Mouse (Mus musculus): Measurements from ENCODE around the gene Rsc1a1. TPM values are rescaled to one million over a fixed set of nuclear protein-coding genes. Genes with fewer than 3 reads are reported as not detected.

Rsc1a1 gene
- polyA plus RNA-seq, 1 experiment from 2014 or later, result not detected

DNA sequence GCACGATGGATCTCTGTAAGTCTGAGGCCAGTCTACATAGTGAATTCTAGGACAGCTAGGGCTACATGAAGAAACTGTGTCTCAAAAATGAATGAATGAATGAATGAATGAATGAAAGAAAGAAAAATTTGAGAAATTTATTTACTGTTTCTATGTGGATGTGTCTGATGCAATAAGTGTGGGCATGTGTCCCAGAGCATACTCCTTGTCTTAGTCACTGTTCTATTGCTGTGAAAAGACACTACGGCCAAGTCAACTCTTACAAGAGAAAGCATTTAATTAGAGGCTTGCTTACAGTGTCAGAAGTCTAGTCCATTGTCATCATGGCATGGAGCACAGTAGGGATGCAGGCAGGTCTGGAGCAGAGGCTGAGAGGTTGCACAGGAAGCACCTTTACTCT is 23.6 kb upstream of the Rsc1a1 start:
- Histone ChIP-seq H3K4me3 (ENCODE audit: low read depth, low read length) (no peak overlapping the region), H3K4me1 (replicated peaks; ENCODE audit: control insufficient read depth, insufficient read depth, low read length) (no peaks in the 10 kb centered on the region), H3K9ac (ENCODE audit: low read depth, low read length) (no peak overlapping the region), H3K9me3 (ENCODE audit: control insufficient read depth) (no peaks in the 10 kb centered on the region), H3K4me2 (replicated peaks; ENCODE audit: low read depth) (no peak overlapping the region), H3K27me3 (replicated peaks; ENCODE audit: control insufficient read depth, insufficient read depth, low read length) (no peaks in the 10 kb centered on the region), H3K36me3 (ENCODE audit: control insufficient read depth, insufficient read depth) (peaks cover 83% of the 10 kb centered on the region), H3K27ac (ENCODE audit: low read depth, low read length) (no peak overlapping the region)
- no peak for TF ChIP-seq CTCF (IDR thresholded peaks at IDR 0.05; ENCODE audit: low read depth)
- WGBS, result 95% methylated on average over 2 of the region's 2 CpGs
- no peak for ATAC-seq

DNA sequence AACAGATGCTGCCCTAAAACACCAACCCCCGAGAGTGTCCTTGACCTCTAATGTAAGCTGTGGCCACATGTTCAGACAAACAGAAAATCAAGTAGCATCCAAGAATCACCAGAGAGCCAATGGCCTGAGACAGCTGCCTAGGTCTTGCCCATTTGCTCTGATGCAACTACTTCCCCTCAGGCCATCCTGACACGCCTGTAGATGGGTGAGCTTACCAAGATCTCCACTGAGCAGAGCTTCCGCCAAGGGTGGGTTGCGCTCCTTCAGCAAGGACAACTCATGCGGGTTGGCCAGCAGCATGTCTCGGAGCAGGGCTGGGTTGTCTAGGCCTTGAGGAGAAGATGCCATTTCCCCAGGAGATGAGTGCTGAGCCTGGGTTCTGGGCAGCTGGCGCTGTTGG is 22.6 kb upstream of the Rsc1a1 start:
- Histone ChIP-seq H3K27me3 (replicated peaks; ENCODE audit: control insufficient read depth, insufficient read depth, low read length) (no peaks in the 10 kb centered on the region), H3K4me1 (replicated peaks; ENCODE audit: control insufficient read depth, insufficient read depth, low read length) (no peaks in the 10 kb centered on the region), H3K4me3 (ENCODE audit: low read depth, low read length) (no peak overlapping the region), H3K27ac (ENCODE audit: low read depth, low read length) (no peak overlapping the region), H3K36me3 (ENCODE audit: control insufficient read depth, insufficient read depth) (peaks cover 93% of the 10 kb centered on the region), H3K9ac (ENCODE audit: low read depth, low read length) (no peak overlapping the region), H3K9me3 (ENCODE audit: control insufficient read depth) (no peaks in the 10 kb centered on the region), H3K4me2 (replicated peaks; ENCODE audit: low read depth) (no peak overlapping the region)
- 87% methylated on average over 7 of the region's 7 CpGs for WGBS
- TF ChIP-seq CTCF (IDR thresholded peaks at IDR 0.05; ENCODE audit: low read depth), result no peak
- no peak for ATAC-seq

DNA sequence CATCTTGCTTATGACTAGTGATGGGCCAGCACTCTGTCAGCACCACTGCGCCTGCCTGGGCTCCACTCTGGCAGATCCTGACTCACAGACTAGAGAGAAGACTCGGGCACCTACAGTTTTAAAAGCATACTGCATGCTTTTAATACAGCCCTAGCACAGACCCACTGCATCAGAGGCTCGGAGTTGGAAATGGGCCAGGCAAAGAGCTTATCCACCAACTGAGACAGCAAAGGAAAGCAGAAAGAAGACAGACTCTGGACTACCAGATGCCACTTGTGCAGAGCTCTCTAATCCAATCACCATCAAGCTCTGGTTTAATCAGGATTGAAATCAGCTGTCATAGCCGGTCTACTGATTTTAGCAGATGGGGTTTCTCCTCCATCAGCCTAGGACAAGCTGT is 19.9 kb upstream of the Rsc1a1 start:
- Histone ChIP-seq H3K4me1 (replicated peaks; ENCODE audit: control insufficient read depth, insufficient read depth, low read length) (no peaks in the 10 kb centered on the region), H3K9ac (ENCODE audit: low read depth, low read length) (no peak overlapping the region), H3K27ac (ENCODE audit: low read depth, low read length) (no peak overlapping the region), H3K4me2 (replicated peaks; ENCODE audit: low read depth) (no peak overlapping the region), H3K9me3 (ENCODE audit: control insufficient read depth) (no peaks in the 10 kb centered on the region), H3K4me3 (ENCODE audit: low read depth, low read length) (no peak overlapping the region), H3K27me3 (replicated peaks; ENCODE audit: control insufficient read depth, insufficient read depth, low read length) (no peaks in the 10 kb centered on the region), H3K36me3 (ENCODE audit: control insufficient read depth, insufficient read depth) (peaks cover 98% of the 10 kb centered on the region)
- 78% methylated on average over 4 of the region's 4 CpGs for WGBS
- no peak for TF ChIP-seq CTCF (IDR thresholded peaks at IDR 0.05; ENCODE audit: low read depth)
- ATAC-seq, result no peak

DNA sequence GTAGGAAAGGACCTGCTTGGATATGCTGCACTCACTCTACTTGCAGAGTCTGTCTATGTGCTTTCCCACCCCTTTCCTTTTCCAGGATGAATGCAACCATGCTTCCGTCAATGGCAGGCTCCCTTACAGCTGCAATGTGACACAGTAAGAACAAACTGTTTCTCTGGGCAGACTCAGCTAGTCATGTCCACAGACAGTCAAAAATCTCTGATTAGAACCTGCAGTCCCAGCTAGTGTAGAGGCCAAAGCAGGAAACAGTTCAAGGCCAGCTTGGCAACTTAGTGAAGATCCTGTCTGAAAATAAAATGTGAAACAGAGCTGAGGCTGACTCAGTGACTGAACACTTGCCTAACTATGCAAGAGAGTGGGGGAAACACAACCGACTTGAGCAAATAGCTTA is 19.2 kb upstream of the Rsc1a1 start:
- H3K36me3 ChIP-seq (ENCODE audit: control insufficient read depth, insufficient read depth), result peaks cover 100% of the 10 kb centered on the region
- no peak for ATAC-seq

DNA sequence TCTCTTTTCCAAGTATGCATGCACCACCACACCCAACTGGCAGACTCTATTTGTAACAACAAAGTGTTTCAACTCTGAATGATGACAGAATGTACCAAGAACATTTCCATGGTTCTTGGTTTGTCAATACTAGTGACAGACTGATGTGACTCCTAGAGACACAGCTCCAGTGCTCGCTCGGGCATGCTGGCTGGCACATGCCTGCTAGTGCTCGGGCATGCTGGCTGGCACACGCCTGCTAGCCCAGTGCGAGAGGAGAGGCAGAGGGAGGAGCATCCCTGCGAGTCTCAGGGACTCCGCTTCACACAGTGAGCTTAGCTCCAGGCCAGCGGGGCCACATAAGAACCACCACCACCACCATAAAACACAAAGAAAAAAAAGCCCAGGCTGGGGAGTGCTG is 9.3 kb upstream of the Rsc1a1 start:
- Histone ChIP-seq H3K27ac (ENCODE audit: low read depth, low read length) (no peak overlapping the region), H3K9me3 (ENCODE audit: control insufficient read depth) (no peaks in the 10 kb centered on the region), H3K4me2 (replicated peaks; ENCODE audit: low read depth) (no peak overlapping the region), H3K9ac (ENCODE audit: low read depth, low read length) (no peak overlapping the region), H3K27me3 (replicated peaks; ENCODE audit: control insufficient read depth, insufficient read depth, low read length) (no peaks in the 10 kb centered on the region), H3K4me3 (ENCODE audit: low read depth, low read length) (no peak overlapping the region), H3K4me1 (replicated peaks; ENCODE audit: control insufficient read depth, insufficient read depth, low read length) (no peaks in the 10 kb centered on the region), H3K36me3 (ENCODE audit: control insufficient read depth, insufficient read depth) (peaks cover 89% of the 10 kb centered on the region)
- TF ChIP-seq CTCF (IDR thresholded peaks at IDR 0.05; ENCODE audit: low read depth), result no peak
- WGBS, result 91% methylated on average over 8 of the region's 8 CpGs
- no peak for ATAC-seq

More for the DNA sequence above, 19.2 kb upstream of the Rsc1a1 start:
- Histone ChIP-seq H3K4me1 (replicated peaks; ENCODE audit: control insufficient read depth, insufficient read depth, low read length) (no peaks in the 10 kb centered on the region), H3K9me3 (ENCODE audit: control insufficient read depth) (no peaks in the 10 kb centered on the region), H3K27ac (ENCODE audit: low read depth, low read length) (no peak overlapping the region), H3K4me2 (replicated peaks; ENCODE audit: low read depth) (no peak overlapping the region), H3K9ac (ENCODE audit: low read depth, low read length) (no peak overlapping the region), H3K27me3 (replicated peaks; ENCODE audit: control insufficient read depth, insufficient read depth, low read length) (no peaks in the 10 kb centered on the region), H3K4me3 (ENCODE audit: low read depth, low read length) (no peak overlapping the region)
- TF ChIP-seq CTCF (IDR thresholded peaks at IDR 0.05; ENCODE audit: low read depth), result no peak
- 86% methylated on average over 2 of the region's 2 CpGs for WGBS

DNA sequence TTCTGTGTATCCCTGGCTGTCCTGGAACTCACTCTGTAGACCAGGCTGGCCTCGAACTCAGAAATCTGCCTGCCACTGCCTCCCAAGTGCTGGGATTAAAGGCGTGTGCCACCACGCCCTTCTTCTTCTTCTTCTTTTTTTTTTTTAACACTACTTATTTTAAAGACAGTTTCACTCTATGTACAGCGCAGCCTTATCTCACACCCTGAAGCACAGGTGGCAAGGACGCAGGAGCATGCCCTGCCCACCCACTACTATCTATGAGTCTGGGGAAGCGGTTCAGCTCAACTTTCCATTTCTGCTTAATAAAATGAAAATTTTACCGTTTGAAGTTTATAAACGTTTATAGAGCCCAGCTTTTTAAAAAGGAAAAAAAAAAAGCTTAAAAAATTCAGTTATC is 3.1 kb upstream of the Rsc1a1 start:
- Histone ChIP-seq H3K9ac (ENCODE audit: low read depth, low read length) (no peak overlapping the region), H3K9me3 (ENCODE audit: control insufficient read depth) (no peaks in the 10 kb centered on the region), H3K4me3 (ENCODE audit: low read depth, low read length) (no peak overlapping the region), H3K4me1 (replicated peaks; ENCODE audit: control insufficient read depth, insufficient read depth, low read length) (no peaks in the 10 kb centered on the region), H3K36me3 (ENCODE audit: control insufficient read depth, insufficient read depth) (peaks cover 81% of the 10 kb centered on the region), H3K4me2 (replicated peaks; ENCODE audit: low read depth) (no peak overlapping the region), H3K27me3 (replicated peaks; ENCODE audit: control insufficient read depth, insufficient read depth, low read length) (no peaks in the 10 kb centered on the region), H3K27ac (ENCODE audit: low read depth, low read length) (no peak overlapping the region)
- WGBS, result 85% methylated on average over 8 of the region's 8 CpGs
- ATAC-seq, result no peak
- no peak for TF ChIP-seq CTCF (IDR thresholded peaks at IDR 0.05; ENCODE audit: low read depth)

DNA sequence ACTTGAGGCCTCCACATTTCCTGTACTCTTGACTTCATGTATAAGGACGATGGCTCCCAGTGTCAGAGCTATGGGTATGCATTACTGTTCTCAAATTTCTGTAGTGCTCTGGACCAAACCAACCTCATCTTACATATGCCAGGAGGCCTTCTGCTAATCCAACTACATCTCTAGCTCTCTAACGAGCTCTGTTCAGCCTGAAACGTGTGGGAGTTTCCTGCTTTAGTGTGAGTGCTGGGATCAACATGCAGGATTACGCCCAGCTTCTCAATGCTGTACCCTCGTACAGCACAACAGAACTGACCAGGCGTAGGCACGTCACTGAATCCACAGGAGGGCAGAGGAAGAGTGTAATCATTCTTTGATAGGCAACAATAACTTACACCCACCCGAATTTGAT is 1.1 kb upstream of the Rsc1a1 start:
- no peak overlapping the region for H3K9ac ChIP-seq (ENCODE audit: low read depth, low read length)
- H3K4me2 ChIP-seq (replicated peaks; ENCODE audit: low read depth), result no peak overlapping the region
- WGBS, result 88% methylated on average over 8 of the region's 8 CpGs
- H3K9me3 ChIP-seq (ENCODE audit: control insufficient read depth), result no peaks in the 10 kb centered on the region
- no peaks in the 10 kb centered on the region for H3K27me3 ChIP-seq (replicated peaks; ENCODE audit: control insufficient read depth, insufficient read depth, low read length)
- no peak for ATAC-seq
- TF ChIP-seq CTCF (IDR thresholded peaks at IDR 0.05; ENCODE audit: low read depth), result no peak
- H3K36me3 ChIP-seq (ENCODE audit: control insufficient read depth, insufficient read depth), result peaks cover 81% of the 10 kb centered on the region
- no peak overlapping the region for H3K27ac ChIP-seq (ENCODE audit: low read depth, low read length)
- H3K4me3 ChIP-seq (ENCODE audit: low read depth, low read length), result no peak overlapping the region
- H3K4me1 ChIP-seq (replicated peaks; ENCODE audit: control insufficient read depth, insufficient read depth, low read length), result no peaks in the 10 kb centered on the region
